Mouse (Mus musculus): Measurements from ENCODE around the gene Parp11.

DNA sequence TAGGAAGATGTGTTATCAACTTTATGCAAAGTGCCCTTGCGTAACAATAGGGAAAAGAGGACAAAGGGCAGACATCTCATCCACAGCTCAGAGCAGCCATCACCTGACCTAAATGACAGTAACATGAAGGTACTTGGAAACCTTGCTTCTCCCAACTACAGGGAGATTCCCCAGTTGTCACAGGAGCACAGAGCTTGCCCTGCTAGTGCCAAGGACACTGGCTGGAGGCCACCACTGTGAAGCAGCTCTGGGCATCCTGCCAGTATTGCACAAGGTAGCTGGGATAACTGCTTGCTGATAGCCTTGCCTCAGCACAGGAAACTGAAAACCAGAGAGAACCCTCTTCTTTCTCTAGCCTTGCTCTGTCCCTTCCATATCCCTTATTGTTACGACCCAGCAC is 82.8 kb downstream of the Parp11 start:
- TF ChIP-seq CTCF (IDR thresholded peaks at IDR 0.05) = no peak
- TF ChIP-seq EP300 (IDR thresholded peaks at IDR 0.05) = no peak

Measured in lung, postnatal 0 days (tissue).